Mouse (Mus musculus): Measurements from ENCODE around the gene Cd44. TPM values are rescaled to one million over a fixed set of nuclear protein-coding genes. Genes with fewer than 3 reads are reported as not detected.

The Cd44 gene
- polyA plus RNA-seq, 1 experiment from 2014 or later = 4.1 TPM

DNA sequence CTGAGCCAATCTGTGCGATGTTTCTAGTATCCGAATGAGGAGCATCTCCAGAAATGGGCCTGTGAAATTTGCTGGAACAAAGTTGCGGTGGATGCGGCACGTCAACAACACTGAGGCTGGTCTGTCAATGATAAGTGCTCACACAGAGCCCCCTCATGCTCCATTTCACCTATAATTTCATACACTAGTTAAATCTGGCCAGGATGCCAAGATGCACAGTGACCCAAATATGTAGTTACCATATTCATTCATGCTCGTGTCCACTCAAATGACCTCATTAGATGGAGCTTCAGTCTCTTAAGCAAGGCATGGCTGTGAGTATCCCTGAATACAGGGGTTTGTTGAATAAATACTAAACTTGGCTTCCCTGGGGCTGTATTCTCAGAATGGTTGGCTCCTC lies 43.2 kb downstream of the Cd44 start:
- 94% methylated on average over 6 of the region's 6 CpGs for WGBS
- no peaks in the 10 kb centered on the region for H3K4me1 ChIP-seq (replicated peaks; ENCODE audit: control insufficient read depth, insufficient read depth, low read length)
- no peak for ATAC-seq (ENCODE audit: low FRiP score)

DNA sequence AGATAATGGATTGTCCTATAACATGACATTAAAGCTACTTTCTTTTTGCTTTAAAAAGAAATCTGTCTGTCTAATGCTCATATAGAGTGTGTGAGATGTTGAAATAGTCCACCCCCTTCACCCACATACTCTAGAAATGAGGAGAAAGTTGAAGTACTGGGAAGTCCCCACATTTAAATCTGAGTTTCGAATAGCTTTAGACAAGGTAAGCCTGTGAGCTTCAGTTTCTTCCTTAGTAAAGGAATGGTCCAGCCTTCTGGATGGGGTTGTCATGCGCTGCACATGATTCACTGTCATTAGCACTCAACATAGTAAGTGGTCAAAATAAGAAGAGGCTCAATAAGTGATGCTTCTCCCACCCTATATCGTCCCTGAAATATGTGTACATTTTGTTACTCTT lies 48.2 kb downstream of the Cd44 start:
- ATAC-seq (ENCODE audit: low FRiP score) = no peak
- Histone ChIP-seq H3K4me3 (ENCODE audit: low read depth, low read length) (no peak overlapping the region), H3K4me1 (replicated peaks; ENCODE audit: control insufficient read depth, insufficient read depth, low read length) (no peaks in the 10 kb centered on the region), H3K4me2 (replicated peaks; ENCODE audit: low read depth, low read length) (no peak overlapping the region), H3K36me3 (ENCODE audit: control insufficient read depth, insufficient read depth, low read length) (no peaks in the 10 kb centered on the region), H3K27ac (ENCODE audit: low read depth, low read length) (no peak overlapping the region), H3K9me3 (ENCODE audit: control insufficient read depth, low read length) (no peaks in the 10 kb centered on the region), H3K27me3 (ENCODE audit: control insufficient read depth, insufficient read depth, low read length) (no peaks in the 10 kb centered on the region), H3K9ac (ENCODE audit: low read depth, low read length) (no peak overlapping the region)
- no peak for DNase-seq (ENCODE audit: low spot score)
- 88% methylated on average over 3 of the region's 3 CpGs for WGBS

More for the DNA sequence above, 43.2 kb downstream of the Cd44 start:
- Histone ChIP-seq H3K36me3 (ENCODE audit: control insufficient read depth, insufficient read depth, low read length) (no peaks in the 10 kb centered on the region), H3K9ac (ENCODE audit: low read depth, low read length) (no peak overlapping the region), H3K4me2 (replicated peaks; ENCODE audit: low read depth, low read length) (no peak overlapping the region), H3K4me3 (ENCODE audit: low read depth, low read length) (no peak overlapping the region), H3K9me3 (ENCODE audit: control insufficient read depth, low read length) (no peaks in the 10 kb centered on the region), H3K27ac (ENCODE audit: low read depth, low read length) (no peak overlapping the region), H3K27me3 (ENCODE audit: control insufficient read depth, insufficient read depth, low read length) (no peaks in the 10 kb centered on the region)
- no peak for DNase-seq (ENCODE audit: low spot score)

DNA sequence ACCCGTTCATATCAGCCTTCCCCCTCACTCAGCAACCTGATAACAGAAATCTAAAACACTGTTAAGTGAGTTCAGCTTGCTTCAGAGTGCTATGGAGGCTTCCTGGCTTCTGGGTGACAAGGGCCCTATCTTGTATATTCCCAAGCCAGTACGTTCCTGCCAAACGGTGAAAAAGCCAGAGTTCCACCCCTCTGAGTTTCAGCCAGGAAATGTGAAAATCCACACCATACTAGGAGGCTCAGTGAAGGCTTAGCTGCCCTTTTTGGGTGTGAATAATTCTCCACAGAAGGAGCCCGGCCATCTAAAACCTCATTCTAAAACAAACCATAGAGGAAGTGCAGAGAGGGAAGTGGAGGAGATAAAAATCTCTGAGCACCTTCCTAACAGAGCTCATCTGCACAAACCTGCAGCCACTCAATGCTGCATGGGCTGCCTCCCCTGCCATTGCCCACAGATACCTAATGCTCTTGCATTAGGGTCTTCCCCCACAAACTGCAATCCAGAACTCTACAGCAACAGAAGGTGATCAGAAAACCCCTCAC lies 49.5 kb downstream of the Cd44 start:
- ATAC-seq (ENCODE audit: low FRiP score) (no peak), DNase-seq (ENCODE audit: low spot score) (no peak)
- no peak overlapping the region for H3K9ac ChIP-seq (ENCODE audit: low read depth, low read length)
- no peak overlapping the region for H3K27ac ChIP-seq (ENCODE audit: low read depth, low read length)
- H3K4me1 ChIP-seq (replicated peaks; ENCODE audit: control insufficient read depth, insufficient read depth, low read length) = no peaks in the 10 kb centered on the region
- 80% methylated on average over 4 of the region's 4 CpGs for WGBS
- no peaks in the 10 kb centered on the region for H3K9me3 ChIP-seq (ENCODE audit: control insufficient read depth, low read length)
- H3K4me3 ChIP-seq (ENCODE audit: low read depth, low read length) = no peak overlapping the region
- no peaks in the 10 kb centered on the region for H3K36me3 ChIP-seq (ENCODE audit: control insufficient read depth, insufficient read depth, low read length)
- H3K27me3 ChIP-seq (ENCODE audit: control insufficient read depth, insufficient read depth, low read length) = no peaks in the 10 kb centered on the region
- H3K4me2 ChIP-seq (replicated peaks; ENCODE audit: low read depth, low read length) = no peak overlapping the region

DNA sequence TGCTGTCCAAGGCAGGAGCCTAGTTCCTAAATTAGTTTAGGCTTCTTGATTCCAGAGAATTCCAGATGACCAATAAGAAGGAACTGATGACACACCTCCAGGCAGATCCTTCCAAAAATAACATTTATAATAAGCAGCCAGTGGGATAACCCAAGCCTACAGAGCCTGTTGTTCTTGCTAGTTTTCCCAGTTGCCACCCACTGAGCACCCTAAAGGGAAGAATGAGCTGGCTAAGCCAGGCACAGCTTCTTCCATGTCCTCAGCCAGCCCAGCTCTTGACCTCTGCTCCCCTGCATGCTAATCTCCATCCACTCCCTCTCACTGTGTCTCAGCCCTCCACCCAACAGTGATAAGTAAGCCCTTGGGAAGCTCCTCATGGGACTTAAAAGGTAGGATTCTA lies 51.4 kb downstream of the Cd44 start:
- Histone ChIP-seq H3K9me3 (ENCODE audit: control insufficient read depth, low read length) (no peaks in the 10 kb centered on the region), H3K9ac (ENCODE audit: low read depth, low read length) (no peak overlapping the region), H3K4me1 (replicated peaks; ENCODE audit: control insufficient read depth, insufficient read depth, low read length) (no peaks in the 10 kb centered on the region), H3K27me3 (ENCODE audit: control insufficient read depth, insufficient read depth, low read length) (no peaks in the 10 kb centered on the region), H3K4me3 (ENCODE audit: low read depth, low read length) (no peak overlapping the region), H3K27ac (ENCODE audit: low read depth, low read length) (no peak overlapping the region), H3K36me3 (ENCODE audit: control insufficient read depth, insufficient read depth, low read length) (no peaks in the 10 kb centered on the region), H3K4me2 (replicated peaks; ENCODE audit: low read depth, low read length) (no peak overlapping the region)
- ATAC-seq (ENCODE audit: low FRiP score) = no peak
- no peak for DNase-seq (ENCODE audit: low spot score)

DNA sequence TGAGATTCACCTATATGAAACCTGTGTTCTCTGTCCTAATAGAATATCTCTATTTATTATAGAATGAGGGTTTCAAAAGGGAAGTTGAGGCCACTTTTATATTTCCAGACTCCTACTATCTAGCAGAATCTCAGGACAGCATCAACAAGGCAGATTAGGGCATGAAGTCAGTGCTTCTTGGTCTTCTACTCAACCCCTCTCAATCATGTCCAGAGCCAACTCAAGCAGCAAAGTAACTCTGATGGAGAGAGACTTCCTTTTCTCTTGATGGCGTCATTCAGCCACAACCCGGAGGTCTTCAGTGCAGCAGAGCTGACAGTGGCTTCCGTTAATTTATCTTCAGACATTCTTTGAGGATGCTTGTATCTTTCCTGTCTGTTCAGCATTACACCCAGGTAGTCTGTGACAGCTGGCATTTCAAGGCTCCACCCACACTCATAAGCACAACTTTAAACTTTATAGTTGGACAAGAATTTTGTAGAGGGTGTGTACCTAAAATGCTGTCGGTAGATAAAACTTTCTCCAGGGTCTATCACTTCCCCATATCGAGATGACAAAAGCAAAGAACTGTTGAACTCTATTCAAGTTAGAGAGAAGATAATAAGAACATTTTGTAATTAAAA lies 52.5 kb downstream of the Cd44 start:
- Histone ChIP-seq H3K36me3 (ENCODE audit: control insufficient read depth, insufficient read depth, low read length) (no peaks in the 10 kb centered on the region), H3K27ac (ENCODE audit: low read depth, low read length) (no peak overlapping the region), H3K9ac (ENCODE audit: low read depth, low read length) (no peak overlapping the region), H3K9me3 (ENCODE audit: control insufficient read depth, low read length) (no peaks in the 10 kb centered on the region), H3K27me3 (ENCODE audit: control insufficient read depth, insufficient read depth, low read length) (no peaks in the 10 kb centered on the region), H3K4me3 (ENCODE audit: low read depth, low read length) (no peak overlapping the region), H3K4me1 (replicated peaks; ENCODE audit: control insufficient read depth, insufficient read depth, low read length) (no peaks in the 10 kb centered on the region), H3K4me2 (replicated peaks; ENCODE audit: low read depth, low read length) (no peak overlapping the region)
- ATAC-seq (ENCODE audit: low FRiP score) (no peak), DNase-seq (ENCODE audit: low spot score) (no peak)
- 94% methylated on average over 5 of the region's 5 CpGs for WGBS

DNA sequence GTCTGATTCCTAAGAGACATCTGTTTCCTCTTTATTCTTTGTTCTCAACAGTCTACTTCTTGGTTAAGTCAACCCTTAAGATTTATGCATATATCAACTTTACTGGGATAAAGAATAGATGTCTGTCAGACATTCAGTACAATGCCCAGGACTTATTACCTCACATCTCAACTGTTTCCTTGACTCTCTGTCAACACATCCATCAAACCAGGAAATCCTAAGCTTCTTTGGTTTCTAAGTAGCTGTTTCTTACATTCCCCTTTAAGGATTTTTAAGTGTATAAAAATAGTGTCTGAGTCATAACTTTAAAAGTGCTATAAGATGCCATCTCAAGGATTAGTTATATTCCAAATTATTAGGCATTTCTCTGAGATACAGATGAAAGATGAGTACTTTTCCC lies 60.2 kb downstream of the Cd44 start:
- ATAC-seq (ENCODE audit: low FRiP score) = no peak
- Histone ChIP-seq H3K9ac (ENCODE audit: low read depth, low read length) (no peak overlapping the region), H3K27me3 (ENCODE audit: control insufficient read depth, insufficient read depth, low read length) (no peaks in the 10 kb centered on the region), H3K4me2 (replicated peaks; ENCODE audit: low read depth, low read length) (no peak overlapping the region), H3K4me1 (replicated peaks; ENCODE audit: control insufficient read depth, insufficient read depth, low read length) (no peaks in the 10 kb centered on the region), H3K4me3 (ENCODE audit: low read depth, low read length) (no peak overlapping the region), H3K36me3 (ENCODE audit: control insufficient read depth, insufficient read depth, low read length) (no peaks in the 10 kb centered on the region), H3K9me3 (ENCODE audit: control insufficient read depth, low read length) (no peaks in the 10 kb centered on the region), H3K27ac (ENCODE audit: low read depth, low read length) (no peak overlapping the region)
- no peak for DNase-seq (ENCODE audit: low spot score)

DNA sequence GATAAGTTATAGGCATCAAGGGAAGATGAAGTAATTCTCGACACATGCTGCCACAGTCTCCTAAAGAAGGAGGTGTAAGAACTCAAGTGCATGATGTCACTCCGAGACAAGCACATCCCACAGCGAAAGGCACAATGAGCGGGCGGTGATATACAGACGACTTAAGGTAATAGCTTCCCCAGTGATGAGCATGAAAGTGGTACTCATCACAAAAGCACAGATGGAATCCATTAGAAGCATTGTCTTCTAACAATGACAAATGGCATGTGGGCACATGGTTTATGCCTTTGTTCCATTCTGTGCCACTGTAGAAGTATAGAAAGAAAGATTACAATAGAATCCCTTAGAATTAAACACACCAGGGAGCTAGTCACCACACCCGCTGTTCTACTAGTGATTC lies 63.3 kb downstream of the Cd44 start:
- no peak for ATAC-seq (ENCODE audit: low FRiP score)
- Histone ChIP-seq H3K27me3 (ENCODE audit: control insufficient read depth, insufficient read depth, low read length) (no peaks in the 10 kb centered on the region), H3K27ac (ENCODE audit: low read depth, low read length) (no peak overlapping the region), H3K9ac (ENCODE audit: low read depth, low read length) (no peak overlapping the region), H3K4me1 (replicated peaks; ENCODE audit: control insufficient read depth, insufficient read depth, low read length) (no peaks in the 10 kb centered on the region), H3K9me3 (ENCODE audit: control insufficient read depth, low read length) (no peaks in the 10 kb centered on the region), H3K4me3 (ENCODE audit: low read depth, low read length) (no peak overlapping the region), H3K36me3 (ENCODE audit: control insufficient read depth, insufficient read depth, low read length) (no peaks in the 10 kb centered on the region), H3K4me2 (replicated peaks; ENCODE audit: low read depth, low read length) (no peak overlapping the region)
- DNase-seq (ENCODE audit: low spot score) = peak; percentile 13
- 58% methylated on average over 7 of the region's 7 CpGs for WGBS

DNA sequence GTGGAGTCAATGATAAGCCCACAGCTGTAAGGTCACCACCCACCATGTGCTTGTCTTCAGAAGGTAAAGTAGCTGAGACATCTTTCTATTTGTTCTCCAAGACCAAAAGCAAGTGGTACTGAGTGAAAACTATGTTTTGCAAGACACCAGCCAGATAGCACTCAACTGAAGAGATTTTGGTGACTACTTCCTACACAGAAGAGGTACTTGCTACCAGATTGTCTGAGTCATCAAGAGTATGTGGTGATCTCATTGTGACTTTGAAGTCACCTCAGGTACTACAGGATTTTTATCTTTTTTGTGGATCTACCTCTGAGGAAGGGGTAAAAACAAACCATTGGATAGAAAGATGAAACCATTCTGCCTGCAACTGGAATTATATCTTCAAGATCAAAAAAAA lies 69.9 kb downstream of the Cd44 start:
- H3K4me2 ChIP-seq (replicated peaks; ENCODE audit: low read depth, low read length) = no peak overlapping the region
- no peaks in the 10 kb centered on the region for H3K4me1 ChIP-seq (replicated peaks; ENCODE audit: control insufficient read depth, insufficient read depth, low read length)
- H3K9ac ChIP-seq (ENCODE audit: low read depth, low read length) = no peak overlapping the region
- H3K4me3 ChIP-seq (ENCODE audit: low read depth, low read length) = no peak overlapping the region
- no peak for DNase-seq (ENCODE audit: low spot score)
- ATAC-seq (ENCODE audit: low FRiP score) = no peak
- no peaks in the 10 kb centered on the region for H3K36me3 ChIP-seq (ENCODE audit: control insufficient read depth, insufficient read depth, low read length)
- H3K27ac ChIP-seq (ENCODE audit: low read depth, low read length) = no peak overlapping the region
- no peaks in the 10 kb centered on the region for H3K27me3 ChIP-seq (ENCODE audit: control insufficient read depth, insufficient read depth, low read length)
- no peaks in the 10 kb centered on the region for H3K9me3 ChIP-seq (ENCODE audit: control insufficient read depth, low read length)

DNA sequence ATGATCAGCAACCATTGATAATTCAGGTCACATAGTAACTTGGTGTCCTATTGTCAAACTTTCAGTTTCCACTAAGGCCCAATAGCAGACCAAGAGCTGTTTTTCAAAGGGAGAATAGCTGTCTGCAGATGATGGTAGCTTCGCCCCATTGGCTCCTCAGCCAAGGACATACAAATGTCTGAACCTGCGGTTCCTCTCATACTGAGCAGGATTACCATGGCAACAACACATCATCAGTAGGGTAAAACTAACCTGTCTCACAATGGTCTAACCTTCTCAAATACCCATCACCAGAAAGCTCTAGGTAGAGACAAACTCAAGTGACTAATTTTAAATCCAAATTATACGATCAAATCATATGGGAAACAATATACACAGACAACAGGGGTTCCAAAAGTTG lies 72.3 kb downstream of the Cd44 start:
- Histone ChIP-seq H3K4me1 (replicated peaks; ENCODE audit: control insufficient read depth, insufficient read depth, low read length) (no peaks in the 10 kb centered on the region), H3K9me3 (ENCODE audit: control insufficient read depth, low read length) (no peaks in the 10 kb centered on the region), H3K4me3 (ENCODE audit: low read depth, low read length) (no peak overlapping the region), H3K27ac (ENCODE audit: low read depth, low read length) (no peak overlapping the region), H3K9ac (ENCODE audit: low read depth, low read length) (no peak overlapping the region), H3K4me2 (replicated peaks; ENCODE audit: low read depth, low read length) (no peak overlapping the region), H3K36me3 (ENCODE audit: control insufficient read depth, insufficient read depth, low read length) (no peaks in the 10 kb centered on the region), H3K27me3 (ENCODE audit: control insufficient read depth, insufficient read depth, low read length) (no peaks in the 10 kb centered on the region)
- WGBS = 83% methylated on average over 3 of the region's 3 CpGs
- DNase-seq (ENCODE audit: low spot score) (no peak), ATAC-seq (ENCODE audit: low FRiP score) (no peak)
